Mouse (Mus musculus) midbrain, embryonic 11.5 days (tissue): Measurements from ENCODE around the gene Gpr152. TPM values are rescaled to one million over a fixed set of nuclear protein-coding genes. Genes with fewer than 3 reads are reported as not detected.

Experiments used
- ATAC-seq: fragments of 200-750 bp; cut with Nextera tagmentation; 2 replicates; pipeline ENCODE4 v1.8.0; 2017; ENCODE audit warnings: moderate TSS enrichment, moderate library complexity; ENCODE audit not compliant: low FRiP score
- DNase-seq: peaks from one replicate; pipeline ENCODE4 v3.0.0; 2015; ENCODE audit warnings: low spot score; ENCODE audit errors: missing footprints
- H3K27ac ChIP-seq: fragments of 300-500 bp; sonication (generic); 2 replicates; pipeline ENCODE4 v1.5.1; 2014; ENCODE audit warnings: low read depth, low read length
- H3K27me3 ChIP-seq: fragments of 300-500 bp; sonication (generic); 2 replicates; pipeline ENCODE4 v1.6.1; 2014; ENCODE audit warnings: mild to moderate bottlenecking, low read length, moderate library complexity, mixed read lengths; ENCODE audit not compliant: control insufficient read depth, insufficient read depth
- H3K36me3 ChIP-seq: fragments of 300-500 bp; sonication (generic); 2 replicates; pipeline ENCODE4 v1.6.1; 2014; ENCODE audit warnings: mild to moderate bottlenecking, low read length, moderate library complexity, mixed read lengths; ENCODE audit not compliant: control insufficient read depth, insufficient read depth
- H3K4me1 ChIP-seq: fragments of 300-500 bp; sonication (generic); 2 replicates; pipeline ENCODE4 v1.6.1; 2014; ENCODE audit warnings: low read length; ENCODE audit not compliant: control insufficient read depth, insufficient read depth
- H3K4me2 ChIP-seq: fragments of 300-500 bp; sonication (generic); 2 replicates; pipeline ENCODE4 v1.6.1; 2014; ENCODE audit warnings: mild to moderate bottlenecking, moderate library complexity
- H3K4me3 ChIP-seq: fragments of 300-500 bp; sonication (generic); 2 replicates; pipeline ENCODE4 v1.5.1; 2014; ENCODE audit warnings: low read depth, low read length
- H3K9ac ChIP-seq: fragments of 300-500 bp; sonication (generic); 2 replicates; pipeline ENCODE4 v1.6.1; 2014; ENCODE audit warnings: low read length
- H3K9me3 ChIP-seq: fragments of 300-500 bp; sonication (generic); 2 replicates; pipeline ENCODE4 v1.6.1; 2016; ENCODE audit warnings: low read length; ENCODE audit not compliant: control insufficient read depth
- WGBS: fragments of 180-500 bp; shearing (Covaris S2); extraction: QIAGEN DNeasy Blood & Tissue Kit; methylation state at CpG from one replicate; pipeline ENCODE4 v1.1.7; 2014; 5-methylcytosine and 5-hydroxymethylcytosine counted together
- polyA plus RNA-seq: library from polyadenylated mRNA; unstranded; fragments of >200 nt; fragmentation: Nextera tagmentation; extraction: Ambion mirVana; gene quantifications from 2 replicates; pipeline ENCODE4 v1.2.1, GENCODE M21; 2014

The Gpr152 gene
- polyA plus RNA-seq, 1 experiment from 2014 or later: not detected

GRCm38 (mm10) chr19:4184976-4185975, 45.7 kb downstream of the Gpr152 start:
- no peak overlapping the region for H3K4me2 ChIP-seq
- ATAC-seq (no peak), DNase-seq (no peak)
- WGBS: 66% methylated on average over 15 of the region's 15 CpGs
- no peak overlapping the region for H3K9ac ChIP-seq
- no peaks in the 10 kb centered on the region for H3K27me3 ChIP-seq
- H3K4me1 ChIP-seq: no peaks in the 10 kb centered on the region
- H3K27ac ChIP-seq: no peak overlapping the region
- no peaks in the 10 kb centered on the region for H3K9me3 ChIP-seq
- H3K4me3 ChIP-seq: no peak overlapping the region
- H3K36me3 ChIP-seq: no peaks in the 10 kb centered on the region

- no peak for DNase-seq
- no peak overlapping the region for H3K9ac ChIP-seq
Observed at GRCm38 (mm10) chr19:4187303-4187702, 47.7 kb downstream of the Gpr152 start.

GRCm38 (mm10) chr19:4189051-4189620, 49.5 kb downstream of the Gpr152 start:
- ATAC-seq (no peak), DNase-seq (no peak)
- Histone ChIP-seq H3K4me2 (no peak overlapping the region), H3K36me3 (peaks cover 2% of the 10 kb centered on the region; the same call in 1 of the 2 replicates), H3K9ac (no peak overlapping the region), H3K9me3 (no peaks in the 10 kb centered on the region), H3K27ac (no peak overlapping the region), H3K27me3 (no peaks in the 10 kb centered on the region), H3K4me1 (peaks cover 12% of the 10 kb centered on the region), H3K4me3 (no peak overlapping the region)
- 85% methylated on average over 12 of the region's 12 CpGs for WGBS

More at GRCm38 (mm10) chr19:4187303-4187702, 47.7 kb downstream of the Gpr152 start:
- no peak overlapping the region for H3K4me2 ChIP-seq
- no peak overlapping the region for H3K27ac ChIP-seq
- H3K27me3 ChIP-seq: no peaks in the 10 kb centered on the region
- ATAC-seq: no peak
- no peaks in the 10 kb centered on the region for H3K9me3 ChIP-seq
- WGBS: 80% methylated on average over 3 of the region's 3 CpGs
- peaks cover 2% of the 10 kb centered on the region; the same call in 1 of the 2 replicates for H3K4me1 ChIP-seq
- H3K36me3 ChIP-seq: no peaks in the 10 kb centered on the region
- H3K4me3 ChIP-seq: no peak overlapping the region

- H3K4me3 ChIP-seq: peak within 1 kb of the TSS; percentile 97
- WGBS: 65% methylated on average over 4 of the region's 4 CpGs
- H3K4me2 ChIP-seq: peak within 1 kb of the TSS; percentile 91
- H3K9ac ChIP-seq: peak within 1 kb of the TSS; percentile 98
- H3K9me3 ChIP-seq: no peaks in the 10 kb centered on the region
- H3K27me3 ChIP-seq: no peaks in the 10 kb centered on the region
- H3K4me1 ChIP-seq: peaks cover 12% of the 10 kb centered on the region
- no peak for ATAC-seq
- peaks cover 11% of the 10 kb centered on the region for H3K36me3 ChIP-seq
- H3K27ac ChIP-seq: peak within 1 kb of the TSS; percentile 68
- no peak for DNase-seq
Observed at GRCm38 (mm10) chr19:4190831-4191334, 51.3 kb downstream of the Gpr152 start, which contains the start of gene Tbc1d10c. Gene Tbc1d10c (minus strand): TSS chr19:4191284.

DNA sequence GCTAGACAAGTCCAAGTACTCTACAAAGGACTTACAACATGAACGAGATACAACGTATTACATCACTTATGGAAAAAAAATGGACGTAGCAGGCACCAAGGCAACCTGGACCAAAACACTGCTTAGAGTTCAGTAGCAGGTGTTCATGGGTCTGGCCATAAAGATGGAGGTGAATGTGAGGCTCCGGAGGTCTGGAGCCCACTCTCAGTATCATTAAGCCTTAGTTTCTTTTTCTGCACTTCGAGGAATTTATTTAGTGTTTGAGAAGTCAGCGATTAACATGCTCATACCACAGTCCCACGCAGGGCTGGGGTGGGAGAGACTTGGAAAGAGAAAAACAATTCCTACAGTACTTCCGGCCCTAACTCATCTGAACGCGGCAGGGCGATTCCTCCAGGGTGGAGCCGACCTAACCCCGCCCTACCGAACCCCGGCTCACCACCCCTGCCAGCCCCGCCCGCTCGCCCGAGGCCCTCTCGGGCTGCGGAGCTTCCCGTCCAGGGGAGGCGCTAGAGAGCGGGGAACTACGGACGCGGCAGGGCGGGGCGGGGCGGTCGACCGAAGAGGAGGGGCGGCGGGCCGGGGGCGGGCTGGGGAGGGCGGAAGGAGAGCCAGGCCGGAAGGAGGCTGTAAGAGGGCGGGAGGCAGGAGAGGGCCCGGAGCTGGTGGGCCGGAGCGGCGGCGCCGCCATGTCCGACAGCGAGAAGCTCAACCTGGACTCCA, 52.1 kb downstream of the Gpr152 start, which contains the start of gene Ppp1ca:
Ppp1ca (plus strand) TSS at position 538 of the 723 bp plus-strand sequence.
- H3K9ac ChIP-seq: peak within 1 kb of the TSS; percentile 98
- peak within 1 kb of the TSS; percentile 97 for H3K4me3 ChIP-seq
- WGBS: 8% methylated on average over 41 of the region's 47 CpGs
- H3K27ac ChIP-seq: peak within 1 kb of the TSS; percentile 68
- DNase-seq: peak; percentile 99
- peak; percentile 93 for ATAC-seq
- H3K27me3 ChIP-seq: no peaks in the 10 kb centered on the region
- H3K4me2 ChIP-seq: peak within 1 kb of the TSS; percentile 91
- peaks cover 12% of the 10 kb centered on the region for H3K4me1 ChIP-seq
- H3K9me3 ChIP-seq: no peaks in the 10 kb centered on the region
- H3K36me3 ChIP-seq: peaks cover 17% of the 10 kb centered on the region

DNA sequence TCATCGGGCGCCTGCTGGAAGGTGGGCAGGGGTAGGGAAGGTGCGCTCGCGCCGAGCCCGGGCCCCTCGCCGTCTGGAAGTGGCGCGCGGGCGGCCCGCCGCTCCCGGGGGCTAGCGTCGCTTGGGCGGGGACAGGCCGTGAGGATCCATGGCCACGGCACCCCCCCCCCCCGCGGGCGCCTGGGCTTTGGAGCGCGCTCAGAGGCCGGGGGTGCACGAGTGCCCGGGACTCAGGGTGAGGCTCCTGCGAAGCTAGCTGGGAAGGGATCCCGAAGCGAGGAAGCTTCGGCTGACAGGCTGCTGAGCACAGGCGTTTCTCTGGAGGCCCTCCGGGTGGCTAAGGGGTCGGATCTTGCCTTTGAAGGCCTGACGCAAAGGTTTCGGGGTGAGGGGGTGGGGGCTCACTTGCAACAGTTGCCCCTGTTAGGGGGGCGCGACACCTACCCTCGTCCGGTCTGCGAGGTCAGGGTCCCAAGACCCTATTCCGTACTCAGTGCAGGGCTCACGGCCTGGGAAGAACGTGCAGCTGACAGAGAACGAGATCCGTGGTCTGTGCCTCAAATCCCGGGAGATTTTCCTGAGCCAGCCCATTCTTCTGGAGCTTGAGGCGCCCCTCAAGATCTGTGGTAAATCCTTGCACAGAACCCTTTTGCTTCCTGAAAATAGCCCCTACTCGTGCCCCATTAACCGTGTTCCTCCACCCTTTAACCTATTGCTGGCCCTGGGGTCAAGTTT, 52.8 kb downstream of the Gpr152 start:
- DNase-seq: peak; percentile 94
- Histone ChIP-seq H3K9me3 (no peaks in the 10 kb centered on the region), H3K4me2 (peak overlapping the region; percentile 91), H3K27me3 (no peaks in the 10 kb centered on the region), H3K4me1 (peaks cover 12% of the 10 kb centered on the region), H3K4me3 (peak overlapping the region; percentile 97), H3K36me3 (peaks cover 21% of the 10 kb centered on the region), H3K27ac (peak overlapping the region; percentile 68), H3K9ac (peak overlapping the region; percentile 98)
- ATAC-seq: peak; percentile 31
- 1% methylated on average over 44 of the region's 52 CpGs for WGBS

- 71% methylated on average over 6 of the region's 6 CpGs for WGBS
- DNase-seq (no peak), ATAC-seq (no peak)
- no peaks in the 10 kb centered on the region for H3K9me3 ChIP-seq
- H3K9ac ChIP-seq: peak overlapping the region; percentile 98
- peaks cover 12% of the 10 kb centered on the region for H3K4me1 ChIP-seq
- no peak overlapping the region for H3K27ac ChIP-seq
- H3K4me3 ChIP-seq: peak overlapping the region; percentile 97
- H3K27me3 ChIP-seq: no peaks in the 10 kb centered on the region
- peaks cover 21% of the 10 kb centered on the region for H3K36me3 ChIP-seq
- H3K4me2 ChIP-seq: peak overlapping the region; percentile 91
Observed at GRCm38 (mm10) chr19:4193129-4193528, 53.5 kb downstream of the Gpr152 start.

- DNase-seq (no peak), ATAC-seq (no peak)
- H3K27me3 ChIP-seq: no peaks in the 10 kb centered on the region
- no peak overlapping the region for H3K4me3 ChIP-seq
- H3K9ac ChIP-seq: no peak overlapping the region
- peaks cover 21% of the 10 kb centered on the region for H3K36me3 ChIP-seq
- no peaks in the 10 kb centered on the region for H3K9me3 ChIP-seq
- 91% methylated on average over 8 of the region's 8 CpGs for WGBS
- no peak overlapping the region for H3K27ac ChIP-seq
- H3K4me1 ChIP-seq: peaks cover 12% of the 10 kb centered on the region
- H3K4me2 ChIP-seq: no peak overlapping the region
Observed at GRCm38 (mm10) chr19:4194021-4194724, 54.6 kb downstream of the Gpr152 start.
